Mouse (Mus musculus) cerebellum, adult 2 months (tissue): ENCODE measurements at regions not wholly inside any gene's neighbourhood (a gene's known extent, or its start where the extent isn't known, plus 50 kb on each side); places are given as distances from the start of the nearest gene placed in this dataset.

ENCODE experiments used
- DNase-seq, 2 experiments: peaks; one replicate each; pipeline ENCODE4 v3.0.0; 2021
- H3K27ac ChIP-seq: fragments of 200-500 bp; 2 replicates; pipeline ENCODE4 v1.5.1; 2012; ENCODE audit warnings: low read length, control low read depth, inconsistent platforms; ENCODE audit not compliant: insufficient read depth
- H3K27me3 ChIP-seq: fragments of 200-500 bp; 2 replicates; pipeline ENCODE4 v1.6.1; 2012; ENCODE audit warnings: inconsistent platforms, mild to moderate bottlenecking, low read length, moderate library complexity; ENCODE audit not compliant: control insufficient read depth, insufficient read depth
- H3K4me1 ChIP-seq: fragments of 200-500 bp; 2 replicates; pipeline ENCODE4 v1.6.1; 2011; ENCODE audit warnings: low read length; ENCODE audit not compliant: control insufficient read depth, insufficient read depth
- H3K4me3 ChIP-seq: fragments of 200-500 bp; replicated peaks from 2 replicates; pipeline ENCODE3; 2011; ENCODE audit warnings: mild to moderate bottlenecking, low read depth, low read length, control low read depth; ENCODE audit not compliant: insufficient read depth
- CTCF ChIP-seq: fragments of 200-500 bp; IDR thresholded peaks from 2 replicates; pipeline ENCODE4 v1.5.1; 2011; ENCODE audit warnings: low read depth, mild to moderate bottlenecking, control low read depth, low read length, moderate library complexity, borderline replicate concordance; ENCODE audit not compliant: insufficient read depth
- POLR2A ChIP-seq: fragments of 200-500 bp; IDR thresholded peaks from 2 replicates; pipeline ENCODE4 v1.6.1; 2011; ENCODE audit warnings: low read length, control low read depth, borderline replicate concordance; ENCODE audit not compliant: insufficient read depth
- WGBS: fragments of 180-500 bp; shearing (Covaris S2); methylation state at CpG from one replicate; pipeline ENCODE4 v1.1.7; 2018; 5-methylcytosine and 5-hydroxymethylcytosine counted together

DNA sequence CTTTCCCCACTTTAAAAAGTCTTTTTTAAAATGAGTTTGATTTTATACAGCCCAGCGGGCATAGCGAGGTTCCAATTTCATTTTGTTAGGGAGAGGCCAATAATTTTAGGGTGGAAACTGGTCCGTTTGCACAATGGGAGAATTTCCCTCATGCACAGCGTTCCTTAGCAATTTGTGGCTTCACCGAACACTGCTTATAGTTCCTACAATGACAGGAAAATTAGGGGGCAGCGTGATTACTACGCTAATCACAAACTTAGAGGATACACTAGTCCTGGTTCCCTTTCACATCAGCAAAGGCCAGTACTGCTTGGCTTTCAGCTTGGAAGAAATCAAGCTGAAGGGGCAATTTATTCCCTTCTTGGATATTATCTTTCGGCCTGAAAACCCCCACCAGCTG, 745.1 kb upstream of the Gm19410 start:
- no peak for DNase-seq
- H3K27ac ChIP-seq: no peak overlapping the region
- H3K4me3 ChIP-seq: no peak overlapping the region
- 91% methylated on average over 8 of the region's 8 CpGs for whole genome bisulfite sequencing
- no peaks in the 10 kb centered on the region for H3K4me1 ChIP-seq
- no peaks in the 10 kb centered on the region for H3K27me3 ChIP-seq
- TF ChIP-seq CTCF: no peak
- no peak for TF ChIP-seq POLR2A

- TF ChIP-seq CTCF (no peak), POLR2A (no peak)
- no peaks in the 10 kb centered on the region for H3K4me1 ChIP-seq
- H3K27ac ChIP-seq: no peak overlapping the region
- H3K27me3 ChIP-seq: no peaks in the 10 kb centered on the region
- no peak overlapping the region for H3K4me3 ChIP-seq
- 74% methylated on average over 6 of the region's 6 CpGs for WGBS
- DNase-seq: no peak
Measured at GRCm38 (mm10) chr8:35022649-35023048, 742.9 kb upstream of the Gm19410 start.

- H3K27me3 ChIP-seq: no peaks in the 10 kb centered on the region; the same call in 1 of the 2 replicates
- WGBS: 52% methylated on average over 3 of the region's 3 CpGs
- TF ChIP-seq CTCF: no peak
- TF ChIP-seq POLR2A: no peak
- no peaks in the 10 kb centered on the region for H3K4me1 ChIP-seq
- no peak for DNase-seq
- H3K4me3 ChIP-seq: no peak overlapping the region
- no peak overlapping the region for H3K27ac ChIP-seq
Measured at GRCm38 (mm10) chr8:35047798-35048197, 717.8 kb upstream of the Gm19410 start.

DNA sequence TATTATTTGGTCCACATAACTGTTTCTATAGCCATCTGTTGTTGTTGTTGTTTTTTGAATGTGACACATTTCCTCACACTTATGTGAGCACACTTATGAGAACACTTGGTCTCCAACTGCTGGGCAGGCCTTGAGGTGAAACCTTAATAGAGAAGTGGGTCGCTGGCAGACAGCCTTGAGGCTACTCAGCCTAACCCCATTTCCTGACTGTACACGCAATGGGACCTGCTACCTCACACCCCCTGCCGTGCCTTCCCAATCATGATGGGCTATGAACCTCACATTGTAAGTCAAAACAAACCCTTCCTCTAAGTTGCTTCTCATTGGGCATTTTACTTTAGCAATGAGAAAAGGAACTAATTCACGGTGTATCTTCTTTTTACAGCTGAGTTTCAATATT, 712.1 kb upstream of the Gm19410 start:
- no peak overlapping the region for H3K27ac ChIP-seq
- H3K27me3 ChIP-seq: no peaks in the 10 kb centered on the region
- no peak overlapping the region for H3K4me3 ChIP-seq
- DNase-seq: no peak
- 85% methylated on average over 4 of the region's 4 CpGs for WGBS
- no peaks in the 10 kb centered on the region for H3K4me1 ChIP-seq
- TF ChIP-seq CTCF (no peak), POLR2A (no peak)

- H3K27ac ChIP-seq: no peak overlapping the region
- no peaks in the 10 kb centered on the region for H3K4me1 ChIP-seq
- no peaks in the 10 kb centered on the region for H3K27me3 ChIP-seq
- TF ChIP-seq POLR2A (no peak), CTCF (no peak)
- no peak for DNase-seq
- WGBS: 50% methylated on average over 5 of the region's 5 CpGs
- H3K4me3 ChIP-seq: no peak overlapping the region
Measured at GRCm38 (mm10) chr8:35061048-35061447, 704.5 kb upstream of the Gm19410 start.

DNA sequence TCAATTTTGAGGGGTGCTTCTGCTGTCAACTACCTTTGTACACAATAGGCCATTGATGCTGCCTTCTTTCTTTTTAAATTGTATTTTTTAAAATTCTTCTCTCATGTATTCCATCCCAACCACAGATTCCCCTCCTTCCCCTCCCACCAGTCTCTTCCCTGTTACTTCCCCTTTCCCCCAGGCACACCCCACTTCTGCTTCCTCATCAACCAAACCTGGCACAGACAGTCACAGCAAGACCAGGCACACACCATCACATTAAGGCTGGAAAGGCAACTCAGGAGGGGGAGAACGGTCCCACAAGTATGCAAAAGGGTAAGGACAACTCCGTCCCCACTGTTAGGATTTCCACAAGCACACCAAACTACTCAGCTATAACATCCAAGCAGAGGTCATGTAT, 697.4 kb upstream of the Gm19410 start:
- no peak overlapping the region for H3K27ac ChIP-seq
- DNase-seq: no peak
- WGBS: 81% methylated on average over 2 of the region's 2 CpGs
- no peaks in the 10 kb centered on the region for H3K4me1 ChIP-seq
- H3K27me3 ChIP-seq: no peaks in the 10 kb centered on the region
- no peak overlapping the region for H3K4me3 ChIP-seq
- TF ChIP-seq POLR2A (no peak), CTCF (no peak)

GRCm38 (mm10) chr8:35070246-35070989, 695.2 kb upstream of the Gm19410 start:
- Histone ChIP-seq H3K4me1 (no peaks in the 10 kb centered on the region), H3K27ac (no peak overlapping the region), H3K4me3 (no peak overlapping the region), H3K27me3 (no peaks in the 10 kb centered on the region)
- DNase-seq: no peak
- 35% methylated on average over 7 of the region's 7 CpGs for WGBS
- TF ChIP-seq POLR2A: no peak

DNA sequence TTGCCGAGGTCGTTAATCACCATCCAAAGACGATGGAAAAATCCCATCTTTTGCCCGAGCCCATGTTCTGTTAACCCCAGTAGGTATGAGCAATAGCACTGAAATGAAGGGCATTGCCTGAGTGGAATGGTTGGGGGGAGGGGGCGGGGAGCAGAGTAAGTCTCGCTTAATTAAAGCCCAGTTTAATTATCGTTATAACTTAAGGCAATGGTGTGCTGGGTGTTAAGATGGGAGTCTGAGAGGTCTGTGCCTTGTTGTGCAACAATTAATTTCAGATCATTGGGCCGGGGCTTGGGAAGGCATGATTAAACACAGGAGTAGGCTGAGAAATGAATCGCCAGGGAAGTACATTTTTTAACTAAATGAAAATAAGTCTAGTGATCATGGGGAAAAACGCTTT, 689.6 kb upstream of the Gm19410 start:
- TF ChIP-seq POLR2A (no peak), CTCF (no peak)
- DNase-seq: no peak
- Histone ChIP-seq H3K27me3 (no peaks in the 10 kb centered on the region), H3K4me3 (no peak overlapping the region), H3K27ac (no peak overlapping the region), H3K4me1 (no peaks in the 10 kb centered on the region)
- WGBS: 90% methylated on average over 10 of the region's 10 CpGs
